Comparison of ENCODE assay signal across 1 mouse cellular context in the genomic region with DNA sequence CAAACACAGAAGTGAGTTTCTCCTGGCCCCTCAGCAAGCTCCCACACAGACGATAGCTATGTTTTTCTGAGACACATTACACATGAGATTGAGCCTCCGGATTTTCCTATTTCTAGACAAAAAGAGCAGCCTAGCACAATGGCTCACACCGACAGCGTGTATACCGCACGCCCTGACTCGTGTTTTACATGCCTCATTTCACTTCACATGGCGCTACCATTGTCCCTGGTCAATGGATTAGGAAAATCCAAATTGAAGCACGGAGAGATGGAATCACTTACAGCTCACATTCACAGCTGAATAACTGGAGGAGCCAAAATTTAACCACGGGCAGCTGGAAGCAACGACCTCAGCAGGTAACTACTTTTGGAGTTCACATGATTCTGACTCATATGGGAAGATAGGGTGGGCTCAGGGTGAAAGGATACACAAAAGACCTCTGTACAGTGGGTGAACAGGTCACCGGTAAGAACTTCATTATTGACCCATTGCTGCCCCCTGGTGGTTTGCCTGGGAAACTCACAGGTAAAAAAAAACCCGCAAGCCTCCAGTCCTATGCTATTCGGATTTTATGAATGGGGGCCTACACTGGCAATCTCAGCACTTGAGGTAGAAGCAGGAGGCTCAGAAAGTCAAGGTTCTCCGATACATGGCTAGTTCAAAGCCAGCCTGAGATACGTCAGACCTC.
TF ChIP-seq lines count a peak whose summit lies in the region.

No protein-coding gene starts in this region.

TF ChIP-seq in CH12.LX, 34 proteins besides CTCF, POLR2A, EP300 and RAD21 (continued from another document):
- no peak for TF ChIP-seq HCFC1 (IDR thresholded peaks at IDR 0.05; ENCODE audit: low read depth, low read length)
- TF ChIP-seq ZC3H11A (IDR thresholded peaks at IDR 0.05; ENCODE audit: low read depth, low read length), result peak; percentile 69
